Mouse (Mus musculus) heart, embryonic 14.5 days (tissue): Measurements from ENCODE around the gene Rmi2. TPM values are rescaled to one million over a fixed set of nuclear protein-coding genes. Genes with fewer than 3 reads are reported as not detected.

ENCODE experiments used
- ATAC-seq: fragments of 200-750 bp; cut with Nextera tagmentation; 2 replicates; pipeline ENCODE4 v1.8.0; 2017; ENCODE audit warnings: low read depth, moderate TSS enrichment; ENCODE audit not compliant: insufficient number of reproducible peaks, insufficient read depth, low FRiP score
- H3K27ac ChIP-seq, 2 experiments: fragments of 200-500 bp in 1 of 2; fragments of 300-500 bp in 1 of 2; sonication (generic) in 1 of 2; replicated peaks in 1 of 2; 2 replicates each; pipeline ENCODE4 v1.5.1; 2012 to 2014; ENCODE audit warnings: low read depth in 2 of 2, low read length in 2 of 2, control low read depth in 1 of 2, mild to moderate bottlenecking in 1 of 2, mixed read lengths in 1 of 2; ENCODE audit not compliant: control insufficient read depth in 1 of 2, insufficient read depth in 1 of 2
- H3K27me3 ChIP-seq: fragments of 300-500 bp; sonication (generic); 2 replicates; pipeline ENCODE4 v1.6.1; 2014; ENCODE audit warnings: mild to moderate bottlenecking, low read length, control low read depth; ENCODE audit not compliant: control insufficient read depth, insufficient read depth
- H3K36me3 ChIP-seq: fragments of 300-500 bp; sonication (generic); 2 replicates; pipeline ENCODE4 v1.6.1; 2014; ENCODE audit warnings: mild to moderate bottlenecking, control low read depth, low read length, mixed read lengths; ENCODE audit not compliant: control insufficient read depth, insufficient read depth
- H3K4me1 ChIP-seq, 2 experiments: fragments of 200-500 bp in 1 of 2; fragments of 300-500 bp in 1 of 2; sonication (generic) in 1 of 2; 2 replicates each; pipeline ENCODE4 v1.6.1; 2012 to 2014; ENCODE audit warnings: low read length in 2 of 2, control low read depth in 1 of 2, mixed read lengths in 1 of 2; ENCODE audit not compliant: control insufficient read depth in 2 of 2, insufficient read depth in 2 of 2
- H3K4me2 ChIP-seq: fragments of 300-500 bp; sonication (generic); 2 replicates; pipeline ENCODE4 v1.6.1; 2014; ENCODE audit warnings: mild to moderate bottlenecking, low read length
- H3K4me3 ChIP-seq, 2 experiments: fragments of 200-500 bp in 1 of 2; fragments of 300-500 bp in 1 of 2; sonication (generic) in 1 of 2; 2 replicates each; pipeline ENCODE4 v1.5.1; 2012 to 2014; ENCODE audit warnings: low read length in 2 of 2, mild to moderate bottlenecking in 2 of 2, control low read depth in 1 of 2, low read depth in 1 of 2, moderate library complexity in 1 of 2; ENCODE audit not compliant: control insufficient read depth in 1 of 2, insufficient read depth in 1 of 2
- H3K9ac ChIP-seq: fragments of 300-500 bp; sonication (generic); 2 replicates; pipeline ENCODE4 v1.6.1; 2014; ENCODE audit warnings: mild to moderate bottlenecking, low read length
- H3K9me3 ChIP-seq: fragments of 300-500 bp; sonication (generic); 2 replicates; pipeline ENCODE4 v1.6.1; 2016; ENCODE audit warnings: low read length, control low read depth; ENCODE audit not compliant: control insufficient read depth
- WGBS: fragments of 180-500 bp; shearing (Covaris S2); extraction: QIAGEN DNeasy Blood & Tissue Kit; methylation state at CpG from one replicate; pipeline ENCODE4 v1.1.7; 2014; 5-methylcytosine and 5-hydroxymethylcytosine counted together
- polyA plus RNA-seq: library from polyadenylated mRNA; unstranded; fragments of >200 nt; fragmentation: Nextera tagmentation; extraction: Ambion mirVana; gene quantifications from 2 replicates; pipeline ENCODE4 v1.2.1, GENCODE M21; 2014

Gene Rmi2
- polyA plus RNA-seq, 1 experiment from 2014 or later: 2.8 TPM

DNA sequence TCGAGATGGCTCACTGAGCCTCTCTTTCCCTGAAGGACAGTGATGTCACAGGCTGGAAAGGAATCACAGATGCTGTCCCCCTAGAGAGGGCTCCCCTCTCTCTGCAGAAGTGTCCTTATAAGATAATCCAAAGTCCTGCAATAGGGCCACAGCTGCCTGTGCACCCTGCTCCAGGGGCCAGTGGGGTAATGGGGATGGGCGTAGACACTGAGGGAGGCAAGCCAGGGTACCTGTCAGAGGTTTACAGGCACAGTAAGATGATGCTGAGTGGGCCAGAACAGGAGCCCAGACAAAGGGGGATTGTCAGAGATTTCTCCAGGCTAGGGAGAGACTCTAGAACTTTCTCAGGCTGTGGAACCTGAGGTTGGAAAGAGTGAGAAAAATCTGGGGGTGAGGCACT lies 32.6 kb downstream of the Rmi2 start:
- Histone ChIP-seq H3K36me3 (no peaks in the 10 kb centered on the region), H3K4me1 (peaks cover 21 to 28% of the 10 kb centered on the region in 2 experiments), H3K4me2 (no peak overlapping the region), H3K4me3 (no peak overlapping the region), H3K27ac (no peak overlapping the region), H3K9me3 (no peaks in the 10 kb centered on the region), H3K27me3 (no peaks in the 10 kb centered on the region), H3K9ac (no peak overlapping the region)
- WGBS: 78% methylated on average over 2 of the region's 2 CpGs
- ATAC-seq: no peak

DNA sequence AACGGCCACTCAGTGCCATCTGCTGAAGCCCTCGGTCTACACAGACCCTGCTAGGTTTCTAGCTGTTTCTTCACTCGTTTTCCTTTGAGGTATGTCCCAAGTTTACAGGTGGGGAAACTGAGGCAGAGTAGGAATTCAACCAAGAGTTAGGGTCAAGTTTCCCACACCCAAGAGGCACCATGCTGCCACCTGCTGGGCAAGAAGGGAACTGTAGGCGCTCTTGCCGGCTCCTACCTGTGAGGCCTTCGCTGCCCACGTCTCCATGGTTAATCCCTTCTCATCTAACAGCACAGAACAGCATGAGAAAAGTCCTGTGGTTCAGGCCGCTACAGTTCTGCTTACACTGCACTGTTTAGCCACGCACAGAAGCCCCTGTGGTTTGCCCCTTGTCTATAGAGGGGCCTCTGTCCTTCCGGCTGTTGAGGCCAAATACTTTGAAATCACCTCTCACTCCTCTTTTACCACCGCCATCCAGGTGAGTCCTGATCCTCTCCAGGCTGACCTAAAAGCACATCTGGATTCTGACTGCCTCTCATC lies 33.1 kb downstream of the Rmi2 start:
- Histone ChIP-seq H3K9ac (no peak overlapping the region), H3K9me3 (no peaks in the 10 kb centered on the region), H3K4me3 (no peak overlapping the region), H3K27me3 (no peaks in the 10 kb centered on the region), H3K4me2 (no peak overlapping the region), H3K4me1 (peaks cover 21 to 28% of the 10 kb centered on the region in 2 experiments), H3K27ac (no peak overlapping the region), H3K36me3 (no peaks in the 10 kb centered on the region)
- 36% methylated on average over 11 of the region's 11 CpGs for WGBS
- no peak for ATAC-seq

DNA sequence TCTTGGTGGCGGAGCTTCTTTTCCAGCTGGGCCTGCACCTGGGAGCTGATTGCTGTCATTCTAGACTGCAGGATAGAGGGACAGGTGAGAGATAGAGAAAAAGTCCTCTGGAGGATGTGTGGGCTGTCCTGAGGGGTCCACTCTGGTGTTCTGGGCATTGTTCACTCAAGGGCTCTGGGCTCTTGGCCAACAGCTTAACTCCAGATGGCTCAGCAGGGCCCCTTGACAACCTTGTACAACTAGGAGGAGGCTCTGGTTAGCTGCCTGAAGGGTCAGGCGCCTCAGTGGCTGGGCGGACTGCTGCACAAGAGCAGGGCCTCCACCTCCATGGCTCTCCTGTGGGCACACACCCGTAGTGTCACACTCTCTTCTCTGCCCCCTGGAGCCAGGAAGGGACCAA lies 36.1 kb downstream of the Rmi2 start:
- Histone ChIP-seq H3K36me3 (no peaks in the 10 kb centered on the region), H3K4me2 (no peak overlapping the region; the same call in 1 of the 2 replicates), H3K27me3 (0 out of 2 replicates have a peak, but pooled peaks cover 3% of the 10 kb centered on the region), H3K4me3 (no peak overlapping the region), H3K9ac (no peak overlapping the region; the same call in 1 of the 2 replicates), H3K4me1 (peaks cover 24 to 32% of the 10 kb centered on the region in 2 experiments), H3K9me3 (no peaks in the 10 kb centered on the region), H3K27ac (peak overlapping the region; percentile 38 to 68; a peak in 2 of 4 replicates)
- ATAC-seq: peak; percentile 71
- 27% methylated on average over 4 of the region's 4 CpGs for WGBS

DNA sequence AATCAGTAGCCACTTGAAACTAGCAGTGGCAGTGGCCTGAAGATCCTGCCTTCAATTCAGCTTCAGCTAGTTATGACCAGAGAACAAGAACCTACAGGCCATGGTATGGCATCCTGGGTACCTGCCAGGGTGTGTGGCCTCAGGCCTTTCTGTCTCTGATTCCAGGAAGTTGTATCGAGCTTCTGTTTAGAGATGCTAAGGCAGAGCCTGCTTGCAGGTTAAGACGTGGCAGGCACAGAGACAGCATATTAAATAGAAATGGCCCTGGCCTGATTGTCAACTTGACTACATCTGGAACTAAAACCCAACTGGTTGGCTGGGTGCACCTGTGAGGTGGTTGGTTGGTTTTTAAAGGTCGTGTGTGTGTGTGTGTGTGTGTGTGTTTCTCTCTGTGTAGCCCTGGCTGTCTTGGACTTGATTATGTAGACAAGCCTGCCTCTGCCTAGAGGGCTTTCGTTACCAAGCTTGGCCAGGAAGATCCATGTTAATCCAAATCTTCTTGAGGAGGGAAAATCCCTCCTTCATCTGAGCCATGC lies 38.0 kb downstream of the Rmi2 start:
- 0 out of 2 replicates have a peak, but pooled peaks cover 3% of the 10 kb centered on the region for H3K27me3 ChIP-seq
- no peaks in the 10 kb centered on the region for H3K9me3 ChIP-seq
- no peak overlapping the region for H3K27ac ChIP-seq
- H3K36me3 ChIP-seq: no peaks in the 10 kb centered on the region
- H3K4me1 ChIP-seq: peaks cover 24 to 32% of the 10 kb centered on the region in 2 experiments
- no peak for ATAC-seq
- WGBS: 66% methylated on average over 4 of the region's 4 CpGs
- H3K9ac ChIP-seq: no peak overlapping the region
- no peak overlapping the region for H3K4me2 ChIP-seq
- H3K4me3 ChIP-seq: no peak overlapping the region

- Histone ChIP-seq H3K36me3 (no peaks in the 10 kb centered on the region), H3K27ac (no peak overlapping the region), H3K9me3 (no peaks in the 10 kb centered on the region), H3K27me3 (0 out of 2 replicates have a peak, but pooled peaks cover 3% of the 10 kb centered on the region), H3K4me2 (no peak overlapping the region), H3K4me3 (no peak overlapping the region), H3K9ac (no peak overlapping the region; the same call in 1 of the 2 replicates), H3K4me1 (peaks cover 24 to 32% of the 10 kb centered on the region in 2 experiments)
- 3% methylated on average over 5 of the region's 5 CpGs for WGBS
- no peak for ATAC-seq
Observed at GRCm38 (mm10) chr16:10873654-10874053, 38.8 kb downstream of the Rmi2 start.

DNA sequence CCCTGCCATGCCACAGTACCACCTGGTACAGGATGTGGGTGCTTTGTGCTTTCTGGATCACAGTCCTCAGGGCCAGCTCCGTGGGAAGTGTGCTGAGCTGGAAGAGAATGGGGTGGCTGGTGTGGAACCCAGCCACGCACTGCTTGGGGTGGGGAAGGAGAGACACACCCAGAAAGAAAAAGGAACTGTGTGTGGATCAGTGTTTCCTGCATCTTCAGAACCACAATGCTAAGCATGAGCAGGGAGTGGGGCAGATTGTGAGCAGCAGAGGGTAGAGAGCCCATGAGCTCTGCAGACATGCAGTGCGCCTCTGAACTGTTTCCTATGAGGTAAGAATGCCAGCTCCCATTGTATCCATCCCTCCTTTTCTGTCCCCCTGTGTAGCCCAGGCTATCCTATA lies 43.4 kb downstream of the Rmi2 start:
- Histone ChIP-seq H3K4me2 (no peak overlapping the region), H3K27ac (no peak overlapping the region), H3K9ac (no peak overlapping the region), H3K36me3 (no peaks in the 10 kb centered on the region), H3K4me3 (no peak overlapping the region), H3K27me3 (0 out of 2 replicates have a peak, but pooled peaks cover 3% of the 10 kb centered on the region), H3K4me1 (peaks cover 3 to 5% of the 10 kb centered on the region in 2 experiments; a peak in 2 of 4 replicates), H3K9me3 (no peaks in the 10 kb centered on the region)
- 92% methylated on average over 3 of the region's 3 CpGs for WGBS
- ATAC-seq: no peak

DNA sequence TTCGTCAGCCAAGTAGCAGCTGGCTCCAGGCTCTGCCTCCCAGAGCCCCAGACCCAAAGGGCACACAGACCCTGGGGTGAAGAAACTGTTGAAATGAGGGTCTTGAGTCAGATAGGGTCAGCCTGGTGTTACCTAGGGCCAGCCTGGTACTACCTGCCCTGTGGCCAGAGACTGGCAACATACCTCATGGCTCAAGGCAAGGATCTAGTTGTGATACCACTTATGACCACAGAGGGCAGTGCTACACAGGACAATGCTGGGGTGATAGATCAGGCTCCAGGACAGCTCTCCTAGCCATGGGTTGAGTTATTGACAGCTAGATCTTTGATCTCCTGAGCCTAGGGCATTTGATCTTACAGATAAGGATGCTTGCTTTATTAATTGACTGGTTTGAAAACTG lies 44.6 kb downstream of the Rmi2 start:
- no peaks in the 10 kb centered on the region for H3K36me3 ChIP-seq
- no peak overlapping the region for H3K27ac ChIP-seq
- no peaks in the 10 kb centered on the region for H3K27me3 ChIP-seq
- H3K9me3 ChIP-seq: no peaks in the 10 kb centered on the region
- no peak overlapping the region for H3K4me3 ChIP-seq
- H3K4me1 ChIP-seq: peaks cover 3 to 5% of the 10 kb centered on the region in 2 experiments; a peak in 2 of 4 replicates
- no peak overlapping the region for H3K9ac ChIP-seq
- WGBS: 100% methylated on average over 1 of the region's 1 CpGs
- no peak overlapping the region for H3K4me2 ChIP-seq
- no peak for ATAC-seq
